Mouse (Mus musculus): ENCODE results near the gene Nup98.

GRCm38 (mm10) chr7:102200996-102201785, 8.8 kb downstream of the Nup98 start:
- no peak for TF ChIP-seq GATA1 (IDR thresholded peaks at IDR 0.05; ENCODE audit: borderline replicate concordance, low read length)
- TF ChIP-seq FLI1 (IDR thresholded peaks at IDR 0.05; ENCODE audit: low read length) = no peak

Measured in megakaryocyte, embryonic 14.5 days (primary cell).